Mouse (Mus musculus) B cell, adult 62 days (primary cell): ENCODE data around the gene Slc38a10. TPM values are rescaled to one million over a fixed set of nuclear protein-coding genes. Genes with fewer than 3 reads are reported as not detected.

ENCODE experiments used
- total RNA-seq: library from RNA; stranded (reverse); gene quantifications from 4 replicates; pipeline ENCODE4 v1.2.4, GENCODE M21; 2023

Slc38a10 gene
- total RNA-seq = 89.6 to 117 TPM (median 102 TPM) in 4 replicates

GRCm38 (mm10) chr11:120151113-120151494 lies at the start of gene Slc38a10:
Gene Slc38a10, minus strand, starts transcription at chr11:120151346.

GRCm38 (mm10) chr11:120098588-120099511 lies 52.3 kb downstream of the Slc38a10 start, which contains the start of the genes Tepsin and Ndufaf8:
Gene Tepsin, minus strand, starts transcription at chr11:120098731.
Gene Ndufaf8, plus strand, starts transcription at chr11:120098928.

GRCm38 (mm10) chr11:120086702-120087152 lies 64.4 kb downstream of the Slc38a10 start, which contains the start of gene Cep131:
Gene Cep131, minus strand, starts transcription at chr11:120086827.

Other genes with a start within 250 kb of the Slc38a10 start
- gene Chmp6, start 237.9 kb downstream of the Slc38a10 start, total RNA-seq = 24.3 to 34.3 TPM (median 28.6 TPM) in 4 replicates
- gene Baiap2, start 208.6 kb downstream of the Slc38a10 start, total RNA-seq = 21.6 to 27.4 TPM (median 24.2 TPM) in 4 replicates
- 0.12 to 0.24 TPM (median 0.14 TPM) in 3 of 4 replicates, not detected in the other for gene Aatk, start 104.2 kb downstream of the Slc38a10 start, total RNA-seq
- gene Cep131, start 64.5 kb downstream of the Slc38a10 start, total RNA-seq = 16.3 to 18.8 TPM (median 17.4 TPM) in 4 replicates
- 15.9 to 20.5 TPM (median 19.4 TPM) in 4 replicates for gene Tepsin, start 52.6 kb downstream of the Slc38a10 start, total RNA-seq
- 28.1 to 38.5 TPM (median 32.8 TPM) in 4 replicates for gene Ndufaf8, start 52.4 kb downstream of the Slc38a10 start, total RNA-seq
- 0.12 to 0.75 TPM (median 0.14 TPM) in 3 of 4 replicates, not detected in the other for gene Bahcc1, start 81.6 kb upstream of the Slc38a10 start, total RNA-seq
- 1,282 to 1,325 TPM (median 1,304 TPM) in 4 replicates for gene Actg1, start 197.2 kb upstream of the Slc38a10 start, total RNA-seq
- gene Fscn2, start 210.2 kb upstream of the Slc38a10 start, total RNA-seq = not detected in 4 replicates
- gene Faap100, start 227.4 kb upstream of the Slc38a10 start, total RNA-seq = 16.9 to 32.5 TPM (median 24.3 TPM) in 4 replicates